Mouse (Mus musculus): Measurements from ENCODE around the gene Olfr889. TPM values are rescaled to one million over a fixed set of nuclear protein-coding genes. Genes with fewer than 3 reads are reported as not detected.
"Not testable (repeated sequence)": the region's sequence is repeated elsewhere in the genome, so short reads cannot be mapped to it uniquely, and the experiment has no call there.

The Olfr889 gene
- not detected for total RNA-seq (2021)

DNA sequence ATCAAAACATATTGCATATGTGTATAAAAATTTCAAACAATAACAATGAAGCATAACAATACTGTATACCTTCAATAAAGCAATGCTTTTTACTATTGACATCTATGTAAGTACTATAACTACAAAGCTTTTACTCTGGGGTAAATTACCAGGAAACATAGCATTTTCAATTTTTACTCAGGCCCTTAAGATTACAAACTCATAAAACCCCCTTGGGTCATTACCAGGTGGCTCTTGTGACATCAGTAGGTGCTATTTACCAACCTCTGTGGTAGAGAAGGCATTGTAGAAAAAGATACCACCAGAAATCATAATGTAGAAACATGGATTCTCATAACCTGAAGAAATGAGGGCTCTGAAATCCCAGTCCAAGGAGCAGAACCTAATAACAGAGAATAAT is at the start of gene Olfr889:
Olfr889 (plus strand) TSS at position 301 of the 400 bp plus-strand sequence.
- DNase-seq (ENCODE audit: low spot score in 2 of 2), result no peak
- intact Hi-C loops (cut with DNase I), result no loop called here

DNA sequence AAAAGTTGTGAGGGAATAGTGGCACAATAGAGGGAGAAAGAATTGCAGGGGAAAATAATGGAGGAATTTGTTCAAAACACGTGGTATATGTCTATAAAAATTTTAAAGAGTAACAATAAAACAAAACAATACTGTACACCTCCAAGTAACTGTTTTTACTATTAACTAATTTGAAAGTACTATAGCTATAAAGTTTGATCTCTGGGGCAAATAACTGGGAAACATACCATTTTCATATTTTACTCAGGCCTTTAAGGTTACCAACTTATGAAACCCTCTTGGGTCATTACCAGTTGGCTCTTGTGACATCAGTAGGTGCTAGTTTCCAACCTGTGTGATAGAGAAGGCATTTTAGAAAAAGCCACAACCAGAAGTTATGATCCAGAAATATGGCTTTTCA is 31.2 kb upstream of the Olfr889 start, which contains the start of gene Olfr887:
Olfr887 (plus strand) TSS at position 301 of the 400 bp plus-strand sequence.
- intact Hi-C loops (cut with DNase I), result no loop called here
- no peak for DNase-seq (ENCODE audit: low spot score in 2 of 2)

DNA sequence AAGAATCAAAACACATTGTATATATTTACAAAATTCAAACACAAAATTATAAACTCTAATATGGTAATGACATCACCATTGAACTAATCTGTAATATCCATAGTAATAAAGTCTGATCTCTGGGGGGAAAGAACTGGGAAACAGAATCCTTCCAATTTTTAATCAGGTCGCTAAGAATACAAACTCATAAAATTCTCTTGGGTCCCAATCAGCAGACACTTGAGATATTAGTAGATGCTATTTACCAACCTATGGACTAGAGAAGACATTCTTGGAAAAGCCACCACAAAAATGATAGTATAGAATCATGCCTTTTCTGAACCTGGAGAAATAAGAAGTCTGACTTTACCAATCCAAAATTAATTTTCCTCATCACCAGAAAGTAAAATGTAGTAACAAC is 7.2 kb upstream of the Olfr889 start, which contains the start of gene Olfr888:
Olfr888 (plus strand) TSS at position 301 of the 400 bp plus-strand sequence.
- intact Hi-C loops (cut with DNase I), result no loop called here

DNA sequence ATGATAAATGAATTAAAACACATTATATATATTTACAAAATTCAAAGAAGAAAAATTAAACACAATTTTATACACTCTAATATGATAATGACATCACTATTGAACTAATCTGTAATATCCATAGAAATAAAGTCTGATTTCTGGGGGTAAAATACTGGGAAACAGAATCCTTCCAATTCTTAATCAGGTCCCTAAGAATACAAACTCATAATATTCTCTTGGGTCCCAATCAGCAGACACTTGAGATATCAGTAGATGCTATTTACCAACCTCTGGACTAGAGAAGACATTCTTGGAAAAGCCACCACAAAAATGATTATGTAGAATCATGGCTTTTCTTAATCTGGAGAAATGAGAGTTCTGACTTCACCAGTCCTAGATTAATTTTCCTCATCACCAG is 27.2 kb downstream of the Olfr889 start, which contains the start of gene Olfr890:
Olfr890 (plus strand) TSS at position 301 of the 400 bp plus-strand sequence.
- DNase-seq (ENCODE audit: low spot score in 2 of 2), result no peak
- intact Hi-C loops (cut with DNase I), result no loop called here

More for the DNA sequence above, 7.2 kb upstream of the Olfr889 start, which contains the start of gene Olfr888:
- no peak for DNase-seq (ENCODE audit: low spot score in 2 of 2)

GRCm38 (mm10) chr9:38168341-38168740 is 53.3 kb downstream of the Olfr889 start:
- not testable (repeated sequence) for DNase-seq (ENCODE audit: low spot score in 2 of 2)
- intact Hi-C loops (cut with DNase I), result loop anchor here (5.0 kb wide), 1 partner anchor 114 kb away; no protein-coding TSS in a partner anchor

Other genes with a start within 250 kb of the Olfr889 start
- gene Olfr145, start 218.5 kb upstream of the Olfr889 start, total RNA-seq (2021), result not detected
- under 1 TPM in 1 of 2 experiments, not detected in 1; 0.16 TPM for gene Olfr878, start 197.4 kb upstream of the Olfr889 start, total RNA-seq (2021)
- not detected for gene Olfr881, start 123.4 kb upstream of the Olfr889 start, total RNA-seq (2021)
- not detected for gene Olfr883, start 89.4 kb upstream of the Olfr889 start, total RNA-seq (2021)
- not detected for gene Olfr884, start 68.6 kb upstream of the Olfr889 start, total RNA-seq (2021)
- gene Olfr885, start 53.9 kb upstream of the Olfr889 start, total RNA-seq (2021), result not detected
- not detected for gene Olfr887, start 31.1 kb upstream of the Olfr889 start, total RNA-seq (2021)
- not detected for gene Olfr888, start 7.1 kb upstream of the Olfr889 start, total RNA-seq (2021)
- gene Olfr890, start 27.3 kb downstream of the Olfr889 start, total RNA-seq (2021), result not detected
- not detected for gene Olfr891, start 65.6 kb downstream of the Olfr889 start, total RNA-seq (2021)
- gene Olfr893, start 93.2 kb downstream of the Olfr889 start, total RNA-seq (2021), result not detected
- gene Olfr894, start 102.9 kb downstream of the Olfr889 start, total RNA-seq (2021), result not detected
- gene Olfr143, start 137.6 kb downstream of the Olfr889 start, total RNA-seq (2021), result not detected
- gene Olfr895, start 152.7 kb downstream of the Olfr889 start, total RNA-seq (2021), result not detected
- gene Olfr896-ps1, start 175.9 kb downstream of the Olfr889 start, total RNA-seq (2021), result not detected
- gene Olfr25, start 213.9 kb downstream of the Olfr889 start, total RNA-seq (2021), result not detected
- not detected for gene Olfr898, start 233.2 kb downstream of the Olfr889 start, total RNA-seq (2021)